Mouse (Mus musculus) gastrocnemius, postnatal 10 days (tissue): ENCODE measurements around the gene Eif2ak2. TPM values are rescaled to one million over a fixed set of nuclear protein-coding genes. Genes with fewer than 3 reads are reported as not detected.

ENCODE experiments used
- DNase-seq: peaks from one replicate; pipeline ENCODE4 v3.0.0; 2021; ENCODE audit warnings: mixed read lengths
- total RNA-seq, 2 experiments: library from RNA; stranded (reverse); gene quantifications; 2 replicates each; pipeline ENCODE4 v1.2.3; 2021

Gene Eif2ak2
- total RNA-seq, 2 experiments from 2014 or later: 8.5 to 9.5 TPM

GRCm38 (mm10) chr17:78834856-78835835 is 47.2 kb downstream of the Eif2ak2 start, which contains the start of the genes Heatr5b and Gpatch11:
Gene Heatr5b, minus strand, starts transcription at chr17:78835364.
Gene Gpatch11, plus strand, starts transcription at chr17:78835567.
- peak; percentile 100 for DNase-seq

GRCm38 (mm10) chr17:78824346-78824745 is 58.0 kb downstream of the Eif2ak2 start:
- DNase-seq: no peak

GRCm38 (mm10) chr17:78809582-78809981 is 72.8 kb downstream of the Eif2ak2 start:
- no peak for DNase-seq

GRCm38 (mm10) chr17:78809019-78809418 is 73.4 kb downstream of the Eif2ak2 start:
- no peak for DNase-seq

Other genes starting within 250 kb of the Eif2ak2 start
- 10 to 100 TPM; 11.7 to 13.0 TPM for gene Strn, start 145.4 kb downstream of the Eif2ak2 start, total RNA-seq
- gene Heatr5b, start 47.2 kb downstream of the Eif2ak2 start, total RNA-seq: 10 to 100 TPM in 1 of 2 experiments, 1 to 10 TPM in 1; 10.0 to 12.5 TPM
- gene Gpatch11, start 47.0 kb downstream of the Eif2ak2 start, total RNA-seq: 10 to 100 TPM; 21.4 to 22.3 TPM
- gene Sult6b1, start 24.4 kb upstream of the Eif2ak2 start, total RNA-seq: not detected
- gene Cebpzos, start 33.9 kb upstream of the Eif2ak2 start, total RNA-seq: 10 to 100 TPM; 56.3 to 65.8 TPM
- gene Cebpz, start 54.5 kb upstream of the Eif2ak2 start, total RNA-seq: 10 to 100 TPM; 19.8 to 22.7 TPM
- gene Ndufaf7, start 54.6 kb upstream of the Eif2ak2 start, total RNA-seq: 10 to 100 TPM; 31.1 to 31.3 TPM
- gene Prkd3, start 138.2 kb upstream of the Eif2ak2 start, total RNA-seq: 10 to 100 TPM; 18.2 to 27.2 TPM
- gene Qpct, start 169.3 kb upstream of the Eif2ak2 start, total RNA-seq: 10 to 100 TPM; 12.3 to 15.9 TPM